Mouse (Mus musculus): ENCODE measurements around the gene Oit1. TPM values are rescaled to one million over a fixed set of nuclear protein-coding genes. Genes with fewer than 3 reads are reported as not detected.

The Oit1 gene
- not detected for total RNA-seq (2021)
- long read RNA-seq, experiment 1, result 0 reads
- long read RNA-seq, experiment 2, result 0 reads

- DNase-seq (ENCODE audit: low spot score in 2 of 2), result no peak
Measured at GRCm38 (mm10) chr14:8378685-8379313, at the start of gene Oit1. Gene Oit1, minus strand, starts transcription at chr14:8378754.

GRCm38 (mm10) chr14:8422833-8423232 is 44.3 kb upstream of the Oit1 start:
- no peak for DNase-seq (ENCODE audit: low spot score in 2 of 2)

GRCm38 (mm10) chr14:8421199-8421787 is 42.7 kb upstream of the Oit1 start:
- no peak for DNase-seq (ENCODE audit: low spot score in 2 of 2)

GRCm38 (mm10) chr14:8418610-8419009 is 40.1 kb upstream of the Oit1 start:
- no peak for DNase-seq (ENCODE audit: low spot score in 2 of 2)

GRCm38 (mm10) chr14:8405946-8406345 is 27.4 kb upstream of the Oit1 start:
- DNase-seq (ENCODE audit: low spot score in 2 of 2), result no peak

GRCm38 (mm10) chr14:8403310-8403709 is 24.8 kb upstream of the Oit1 start:
- DNase-seq (ENCODE audit: low spot score in 2 of 2), result no peak

GRCm38 (mm10) chr14:8398507-8398906 is 20.0 kb upstream of the Oit1 start:
- no peak for DNase-seq (ENCODE audit: low spot score in 2 of 2)

GRCm38 (mm10) chr14:8395690-8396287 is 17.2 kb upstream of the Oit1 start:
- no peak for DNase-seq (ENCODE audit: low spot score in 2 of 2)

- no peak for DNase-seq (ENCODE audit: low spot score in 2 of 2)
Measured at GRCm38 (mm10) chr14:8392181-8392825, 13.7 kb upstream of the Oit1 start.

GRCm38 (mm10) chr14:8369394-8369793 is 9.2 kb downstream of the Oit1 start:
- no peak for DNase-seq (ENCODE audit: low spot score in 2 of 2)

GRCm38 (mm10) chr14:8368900-8369299 is 9.7 kb downstream of the Oit1 start:
- no peak for DNase-seq (ENCODE audit: low spot score in 2 of 2)

- DNase-seq (ENCODE audit: low spot score in 2 of 2), result no peak
Measured at GRCm38 (mm10) chr14:8367727-8368520, 10.6 kb downstream of the Oit1 start.

- no peak for DNase-seq (ENCODE audit: low spot score in 2 of 2)
Measured at GRCm38 (mm10) chr14:8367121-8367520, 11.4 kb downstream of the Oit1 start.

- DNase-seq (ENCODE audit: low spot score in 2 of 2), result no peak
Measured at GRCm38 (mm10) chr14:8365833-8366232, 12.7 kb downstream of the Oit1 start.

- DNase-seq (ENCODE audit: low spot score in 2 of 2), result peak; percentile 31 to 41
Measured at GRCm38 (mm10) chr14:8356836-8357235, 21.7 kb downstream of the Oit1 start.

- peak; percentile 64 to 72 for DNase-seq (ENCODE audit: low spot score in 2 of 2)
Measured at GRCm38 (mm10) chr14:8355999-8356501, 22.5 kb downstream of the Oit1 start.

- DNase-seq (ENCODE audit: low spot score in 2 of 2), result no peak
Measured at GRCm38 (mm10) chr14:8348927-8349326, 29.6 kb downstream of the Oit1 start.

- DNase-seq (ENCODE audit: low spot score in 2 of 2), result peak; percentile 88
Measured at GRCm38 (mm10) chr14:8346255-8346997, 32.1 kb downstream of the Oit1 start.

- no peak for DNase-seq (ENCODE audit: low spot score in 2 of 2)
Measured at GRCm38 (mm10) chr14:8345566-8345965, 33.0 kb downstream of the Oit1 start.

GRCm38 (mm10) chr14:8342509-8343106 is 35.9 kb downstream of the Oit1 start:
- peak; percentile 20 to 44 for DNase-seq (ENCODE audit: low spot score in 2 of 2)
